Mouse (Mus musculus) midbrain, embryonic 16.5 days (tissue): ENCODE data around the gene Klkb1. TPM values are rescaled to one million over a fixed set of nuclear protein-coding genes. Genes with fewer than 3 reads are reported as not detected.

Source experiments
- ATAC-seq: fragments of 200-750 bp; cut with Nextera tagmentation; 2 replicates; pipeline ENCODE4 v1.8.0; 2017; ENCODE audit warnings: moderate TSS enrichment
- H3K27ac ChIP-seq: fragments of 300-500 bp; sonication (generic); 2 replicates; pipeline ENCODE4 v1.5.1; 2014; ENCODE audit warnings: mild to moderate bottlenecking, low read length, mixed read lengths
- H3K27me3 ChIP-seq: fragments of 300-500 bp; sonication (generic); 2 replicates; pipeline ENCODE4 v1.6.1; 2014; ENCODE audit warnings: low read depth, low read length, mixed read lengths; ENCODE audit not compliant: control insufficient read depth, insufficient read depth
- H3K36me3 ChIP-seq: fragments of 300-500 bp; sonication (generic); 2 replicates; pipeline ENCODE4 v1.6.1; 2014; ENCODE audit warnings: mild to moderate bottlenecking, low read length, moderate library complexity, mixed read lengths; ENCODE audit not compliant: control insufficient read depth, insufficient read depth
- H3K4me1 ChIP-seq: fragments of 300-500 bp; sonication (generic); 2 replicates; pipeline ENCODE4 v1.6.1; 2014; ENCODE audit warnings: mild to moderate bottlenecking, low read length, mixed read lengths; ENCODE audit not compliant: control insufficient read depth, insufficient read depth
- H3K4me2 ChIP-seq: fragments of 300-500 bp; sonication (generic); 2 replicates; pipeline ENCODE4 v1.6.1; 2014; ENCODE audit warnings: mild to moderate bottlenecking, low read length, mixed read lengths
- H3K4me3 ChIP-seq: fragments of 300-500 bp; sonication (generic); 2 replicates; pipeline ENCODE4 v1.5.1; 2014; ENCODE audit warnings: low read depth, mild to moderate bottlenecking, low read length, moderate library complexity, mixed read lengths
- H3K9ac ChIP-seq: fragments of 300-500 bp; sonication (generic); 2 replicates; pipeline ENCODE4 v1.6.1; 2014; ENCODE audit warnings: low read depth, low read length, mixed read lengths
- H3K9me3 ChIP-seq: fragments of 300-500 bp; sonication (generic); replicated peaks from 2 replicates; pipeline ENCODE4 v1.6.1; 2014; ENCODE audit warnings: mild to moderate bottlenecking, low read length, mixed read lengths; ENCODE audit not compliant: control insufficient read depth, poor library complexity, severe bottlenecking
- WGBS: fragments of 180-500 bp; shearing (Covaris S2); extraction: QIAGEN DNeasy Blood & Tissue Kit; methylation state at CpG from one replicate; pipeline ENCODE4 v1.1.7; 2014; 5-methylcytosine and 5-hydroxymethylcytosine counted together
- polyA plus RNA-seq: library from polyadenylated mRNA; unstranded; fragments of >200 nt; fragmentation: Nextera tagmentation; extraction: Ambion mirVana; gene quantifications from 2 replicates; pipeline ENCODE4 v1.2.1, GENCODE M21; 2015

The Klkb1 gene
- polyA plus RNA-seq, 1 experiment from 2014 or later, result not detected

GRCm38 (mm10) chr8:45281630-45282029 lies 13.0 kb downstream of the Klkb1 start:
- WGBS, result 82% methylated on average over 8 of the region's 8 CpGs
- ATAC-seq, result no peak

GRCm38 (mm10) chr8:45277453-45277852 lies 17.2 kb downstream of the Klkb1 start:
- Histone ChIP-seq H3K4me1 (no peaks in the 10 kb centered on the region), H3K9ac (no peak overlapping the region)

More at GRCm38 (mm10) chr8:45281630-45282029, 13.0 kb downstream of the Klkb1 start:
- Histone ChIP-seq H3K9ac (no peak overlapping the region), H3K27ac (no peak overlapping the region), H3K4me2 (no peak overlapping the region), H3K36me3 (no peaks in the 10 kb centered on the region), H3K4me3 (no peak overlapping the region), H3K9me3 (no peaks in the 10 kb centered on the region), H3K4me1 (no peaks in the 10 kb centered on the region), H3K27me3 (no peaks in the 10 kb centered on the region)

GRCm38 (mm10) chr8:45274317-45274716 lies 20.3 kb downstream of the Klkb1 start:
- no peaks in the 10 kb centered on the region for H3K27me3 ChIP-seq
- H3K27ac ChIP-seq, result no peak overlapping the region
- no peak overlapping the region for H3K4me2 ChIP-seq
- no peaks in the 10 kb centered on the region for H3K9me3 ChIP-seq
- ATAC-seq, result no peak
- H3K4me3 ChIP-seq, result no peak overlapping the region
- no peaks in the 10 kb centered on the region for H3K36me3 ChIP-seq
- H3K9ac ChIP-seq, result no peak overlapping the region
- WGBS, result 78% methylated on average over 4 of the region's 4 CpGs
- no peaks in the 10 kb centered on the region for H3K4me1 ChIP-seq

More at GRCm38 (mm10) chr8:45277453-45277852, 17.2 kb downstream of the Klkb1 start:
- H3K27ac ChIP-seq, result no peak overlapping the region
- H3K4me2 ChIP-seq, result no peak overlapping the region
- no peak for ATAC-seq
- no peak overlapping the region for H3K4me3 ChIP-seq
- no peaks in the 10 kb centered on the region for H3K9me3 ChIP-seq
- 75% methylated on average over 3 of the region's 3 CpGs for WGBS
- no peaks in the 10 kb centered on the region for H3K27me3 ChIP-seq
- H3K36me3 ChIP-seq, result no peaks in the 10 kb centered on the region

- Histone ChIP-seq H3K27ac (no peak overlapping the region), H3K4me2 (no peak overlapping the region), H3K27me3 (no peaks in the 10 kb centered on the region), H3K4me1 (no peaks in the 10 kb centered on the region), H3K9ac (no peak overlapping the region), H3K36me3 (no peaks in the 10 kb centered on the region), H3K4me3 (no peak overlapping the region), H3K9me3 (0 out of 2 replicates have a peak, but pooled peaks cover 2% of the 10 kb centered on the region)
- no peak for ATAC-seq
Measured at GRCm38 (mm10) chr8:45269056-45269455, 25.6 kb downstream of the Klkb1 start.

GRCm38 (mm10) chr8:45268485-45268884 lies 26.2 kb downstream of the Klkb1 start:
- H3K36me3 ChIP-seq, result no peaks in the 10 kb centered on the region
- H3K9me3 ChIP-seq, result 0 out of 2 replicates have a peak, but pooled peaks cover 2% of the 10 kb centered on the region
- H3K4me2 ChIP-seq, result no peak overlapping the region
- no peaks in the 10 kb centered on the region for H3K27me3 ChIP-seq
- ATAC-seq, result no peak
- H3K9ac ChIP-seq, result no peak overlapping the region
- no peak overlapping the region for H3K27ac ChIP-seq
- H3K4me1 ChIP-seq, result no peaks in the 10 kb centered on the region
- H3K4me3 ChIP-seq, result no peak overlapping the region

GRCm38 (mm10) chr8:45267611-45268391 lies 26.9 kb downstream of the Klkb1 start:
- 89% methylated on average over 4 of the region's 4 CpGs for WGBS
- H3K4me3 ChIP-seq, result no peak overlapping the region
- H3K4me1 ChIP-seq, result no peaks in the 10 kb centered on the region
- no peak for ATAC-seq
- H3K9me3 ChIP-seq, result 0 out of 2 replicates have a peak, but pooled peaks cover 2% of the 10 kb centered on the region
- no peaks in the 10 kb centered on the region for H3K36me3 ChIP-seq
- H3K4me2 ChIP-seq, result no peak overlapping the region
- no peak overlapping the region for H3K9ac ChIP-seq
- no peaks in the 10 kb centered on the region for H3K27me3 ChIP-seq
- no peak overlapping the region for H3K27ac ChIP-seq

GRCm38 (mm10) chr8:45266993-45267392 lies 27.7 kb downstream of the Klkb1 start:
- no peaks in the 10 kb centered on the region for H3K4me1 ChIP-seq
- no peak overlapping the region for H3K4me3 ChIP-seq
- no peaks in the 10 kb centered on the region for H3K27me3 ChIP-seq
- WGBS, result 44% methylated on average over 8 of the region's 8 CpGs
- ATAC-seq, result no peak
- no peaks in the 10 kb centered on the region for H3K36me3 ChIP-seq
- 0 out of 2 replicates have a peak, but pooled peaks cover 2% of the 10 kb centered on the region for H3K9me3 ChIP-seq
- no peak overlapping the region for H3K9ac ChIP-seq
- H3K27ac ChIP-seq, result no peak overlapping the region
- H3K4me2 ChIP-seq, result no peak overlapping the region

GRCm38 (mm10) chr8:45264918-45265317 lies 29.7 kb downstream of the Klkb1 start:
- Histone ChIP-seq H3K9ac (no peak overlapping the region), H3K4me1 (no peaks in the 10 kb centered on the region), H3K27ac (no peak overlapping the region), H3K4me2 (no peak overlapping the region), H3K27me3 (no peaks in the 10 kb centered on the region), H3K4me3 (no peak overlapping the region), H3K9me3 (0 out of 2 replicates have a peak, but pooled peaks cover 2% of the 10 kb centered on the region), H3K36me3 (no peaks in the 10 kb centered on the region)
- no peak for ATAC-seq
- 86% methylated on average over 4 of the region's 4 CpGs for WGBS

- WGBS, result 82% methylated on average over 3 of the region's 3 CpGs
Measured at GRCm38 (mm10) chr8:45262851-45263250, 31.8 kb downstream of the Klkb1 start.

More at GRCm38 (mm10) chr8:45262851-45263250, 31.8 kb downstream of the Klkb1 start:
- no peak overlapping the region for H3K4me2 ChIP-seq
- H3K4me3 ChIP-seq, result no peak overlapping the region
- no peaks in the 10 kb centered on the region for H3K4me1 ChIP-seq
- ATAC-seq, result no peak
- no peak overlapping the region for H3K27ac ChIP-seq
- 0 out of 2 replicates have a peak, but pooled peaks cover 2% of the 10 kb centered on the region for H3K9me3 ChIP-seq
- H3K9ac ChIP-seq, result no peak overlapping the region
- H3K36me3 ChIP-seq, result no peaks in the 10 kb centered on the region
- H3K27me3 ChIP-seq, result no peaks in the 10 kb centered on the region
